Mouse (Mus musculus) MEL (cell line): ENCODE measurements around the gene Fbxl20.

Experiments
- BHLHE40 ChIP-seq: IDR thresholded peaks from 2 replicates; pipeline ENCODE4 v1.6.1; 2012; ENCODE audit warnings: low read depth, mild to moderate bottlenecking, inconsistent platforms, low read length, improper control_type of control experiment, borderline replicate concordance
- CHD1 ChIP-seq: IDR thresholded peaks from 2 replicates; pipeline ENCODE4 v1.6.1; 2012; ENCODE audit warnings: low read depth, mild to moderate bottlenecking, inconsistent platforms, low read length, improper control_type of control experiment
- CHD2 ChIP-seq: IDR thresholded peaks from 2 replicates; pipeline ENCODE4 v1.6.1; 2011; ENCODE audit warnings: low read length, improper control_type of control experiment
- CTCF ChIP-seq, 3 experiments: IDR thresholded peaks in 2 of 3; conservative IDR thresholded peaks in 1 of 3; 2 replicates each; pipeline ENCODE4 v1.5.1; 2011 to 2012; ENCODE audit warnings: low read length in 3 of 3, low read depth in 2 of 3, mild to moderate bottlenecking in 2 of 3, improper control_type of control experiment in 1 of 3, inconsistent platforms in 1 of 3, mixed read lengths in 1 of 3, moderate library complexity in 1 of 3; ENCODE audit not compliant: control insufficient read depth in 1 of 3, insufficient read depth in 1 of 3, poor library complexity in 1 of 3, severe bottlenecking in 1 of 3
- EP300 ChIP-seq, 2 experiments: IDR thresholded peaks; 2 replicates each; pipeline ENCODE4 v1.6.1; 2011; ENCODE audit warnings: improper control_type of control experiment in 2 of 2, low read length in 2 of 2, low read depth in 1 of 2, mild to moderate bottlenecking in 1 of 2
- ETS1 ChIP-seq: IDR thresholded peaks from 2 replicates; pipeline ENCODE4 v1.6.1; 2012; ENCODE audit warnings: low read depth, mild to moderate bottlenecking, inconsistent platforms, low read length, improper control_type of control experiment, moderate library complexity
- KAT2A ChIP-seq: conservative IDR thresholded peaks from 2 replicates; pipeline ENCODE4 v1.6.1; 2012; ENCODE audit warnings: low read depth, low read length, improper control_type of control experiment, inconsistent platforms
- MAZ ChIP-seq: IDR thresholded peaks from 2 replicates; pipeline ENCODE4 v1.6.1; 2012; ENCODE audit warnings: low read depth, mild to moderate bottlenecking, inconsistent platforms, low read length, improper control_type of control experiment
- NELFE ChIP-seq: IDR thresholded peaks from 2 replicates; pipeline ENCODE4 v1.6.1; 2011; ENCODE audit warnings: low read depth, low read length, improper control_type of control experiment
- POLR2A ChIP-seq, 2 experiments: IDR thresholded peaks; 2 replicates each; pipeline ENCODE4 v1.6.1; 2011 to 2012; ENCODE audit warnings: low read length in 2 of 2, mild to moderate bottlenecking in 2 of 2, control low read depth in 1 of 2, improper control_type of control experiment in 1 of 2, low read depth in 1 of 2, moderate library complexity in 1 of 2; ENCODE audit not compliant: control insufficient read depth in 1 of 2, insufficient read depth in 1 of 2, poor library complexity in 1 of 2
- POLR2AphosphoS2 ChIP-seq: IDR thresholded peaks from 2 replicates; pipeline ENCODE4 v1.6.1; 2011; ENCODE audit warnings: low read length, improper control_type of control experiment
- RAD21 ChIP-seq: IDR thresholded peaks from 2 replicates; pipeline ENCODE4 v1.6.1; 2011; ENCODE audit warnings: mild to moderate bottlenecking, low read depth, low read length, improper control_type of control experiment
- TCF12 ChIP-seq: IDR thresholded peaks from 2 replicates; pipeline ENCODE4 v1.6.1; 2014; ENCODE audit warnings: low read depth, mild to moderate bottlenecking, inconsistent platforms, low read length, improper control_type of control experiment, moderate library complexity
- ZNF384 ChIP-seq: IDR thresholded peaks from 2 replicates; pipeline ENCODE4 v1.6.1; 2012; ENCODE audit warnings: low read depth, mild to moderate bottlenecking, inconsistent platforms, low read length, improper control_type of control experiment

GRCm38 (mm10) chr11:98082745-98083144 lies 67.5 kb downstream of the Fbxl20 start:
- TF ChIP-seq CTCF (IDR thresholded peaks at IDR 0.05 in 2 of 3, conservative IDR thresholded peaks at IDR 0.05 in 1 of 3; ENCODE audit: control insufficient read depth in 1 of 3, insufficient read depth in 1 of 3, low read depth in 2 of 3, low read length in 3 of 3, poor library complexity in 1 of 3, severe bottlenecking in 1 of 3) (no peak), POLR2A (IDR thresholded peaks at IDR 0.05; ENCODE audit: control insufficient read depth in 1 of 2, insufficient read depth in 1 of 2, low read depth in 1 of 2, low read length in 2 of 2, poor library complexity in 1 of 2) (no peak), EP300 (IDR thresholded peaks at IDR 0.05; ENCODE audit: low read depth in 1 of 2, low read length in 2 of 2) (no peak), TCF12 (no peak), MAZ (no peak), KAT2A (no peak), ZNF384 (no peak), CHD1 (no peak), BHLHE40 (no peak), POLR2AphosphoS2 (no peak), NELFE (no peak), CHD2 (no peak), ETS1 (no peak), RAD21 (no peak)
